Mouse (Mus musculus): ENCODE measurements around the gene Zzz3.

Zzz3 gene

GRCm38 (mm10) chr3:152495415-152495898 lies 100.2 kb downstream of the Zzz3 start:
- DNase-seq (ENCODE audit: low spot score in 2 of 2) = no peak

- DNase-seq (ENCODE audit: low spot score in 2 of 2) = no peak
Measured at GRCm38 (mm10) chr3:152497084-152497483, 101.8 kb downstream of the Zzz3 start.

- DNase-seq (ENCODE audit: low spot score in 2 of 2) = no peak
Measured at GRCm38 (mm10) chr3:152497842-152498241, 102.6 kb downstream of the Zzz3 start.

- DNase-seq (ENCODE audit: low spot score in 2 of 2) = no peak
Measured at GRCm38 (mm10) chr3:152498968-152499696, 103.9 kb downstream of the Zzz3 start.

GRCm38 (mm10) chr3:152507900-152508299 lies 112.6 kb downstream of the Zzz3 start:
- DNase-seq (ENCODE audit: low spot score in 2 of 2) = no peak

GRCm38 (mm10) chr3:152508419-152508993 lies 113.2 kb downstream of the Zzz3 start:
- DNase-seq (ENCODE audit: low spot score in 2 of 2) = no peak

- no peak for DNase-seq (ENCODE audit: low spot score in 2 of 2)
Measured at GRCm38 (mm10) chr3:152509268-152509667, 114.0 kb downstream of the Zzz3 start.

Data from urinary bladder, postnatal 4 days (tissue).